Mouse (Mus musculus): ENCODE results near the gene Ube2cbp.

Ube2cbp gene

DNA sequence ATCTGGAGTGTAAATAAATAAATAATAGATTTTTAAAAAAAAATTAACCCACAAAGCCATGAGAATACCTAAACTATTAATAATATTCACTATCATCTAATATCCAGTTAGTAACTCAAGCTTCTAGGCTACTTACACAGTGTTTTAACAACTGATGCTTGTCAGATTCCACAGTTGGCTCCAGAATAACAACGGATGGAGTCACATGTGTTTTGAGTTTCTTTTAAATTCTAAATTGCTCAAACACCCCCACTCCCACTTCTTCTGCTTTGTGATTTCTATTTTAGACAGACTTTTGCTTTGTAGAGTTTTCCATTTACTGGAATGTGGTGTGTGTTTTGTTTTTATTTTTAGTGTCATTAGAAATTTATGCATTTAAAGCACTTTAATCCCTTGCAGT, 140.0 kb downstream of the Ube2cbp start:
- CTCF ChIA-PET: no interaction called here

DNA sequence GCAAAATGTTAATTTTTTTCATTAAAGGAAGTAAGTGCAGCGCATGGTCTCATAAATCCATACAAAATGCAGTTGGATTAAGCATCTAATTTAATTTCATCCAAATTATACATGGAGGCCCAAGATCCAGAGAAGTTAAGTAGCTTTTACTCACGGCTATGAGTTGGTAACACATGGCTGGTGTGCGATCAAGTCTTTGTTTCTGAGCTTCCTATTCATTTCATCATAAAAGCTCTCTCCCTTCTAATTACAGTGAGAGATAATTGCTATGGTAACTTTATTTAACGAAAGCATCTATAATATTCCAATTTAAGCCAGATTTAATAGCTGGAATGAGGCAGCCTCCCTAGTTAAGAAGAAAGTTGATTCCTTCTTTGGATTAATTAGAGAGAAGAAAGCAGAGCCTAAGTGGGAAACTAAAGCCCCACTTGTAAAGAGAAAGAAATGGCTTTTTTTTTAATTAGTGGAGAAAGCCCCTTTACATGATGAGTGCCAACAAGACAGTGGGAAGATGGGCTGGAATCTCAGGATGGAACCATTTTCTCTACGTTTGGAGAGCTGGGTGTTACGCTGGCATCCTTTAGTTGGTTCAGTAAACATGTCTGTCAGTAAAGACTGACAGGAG, 145.1 kb downstream of the Ube2cbp start:
- CTCF ChIA-PET: no interaction called here

DNA sequence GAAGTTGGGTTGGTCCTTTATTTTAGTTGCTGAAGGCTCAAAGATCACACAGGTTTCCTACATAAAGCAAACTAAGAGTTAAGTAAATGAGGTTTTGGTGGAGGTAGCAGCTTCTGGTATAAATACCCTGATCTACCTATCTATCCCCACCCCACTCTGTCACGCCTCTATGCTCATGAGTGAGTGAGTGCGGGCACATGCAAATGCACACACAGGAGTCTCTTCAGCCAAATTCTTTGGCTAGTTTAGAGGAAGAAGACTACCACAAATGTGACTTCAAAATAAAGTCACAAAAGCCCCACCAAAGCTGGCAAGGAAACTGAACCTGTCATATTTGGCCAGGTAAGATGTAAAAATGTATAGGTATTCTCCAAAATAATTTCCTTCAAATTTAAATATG, 149.1 kb downstream of the Ube2cbp start:
- CTCF ChIA-PET: no interaction called here

DNA sequence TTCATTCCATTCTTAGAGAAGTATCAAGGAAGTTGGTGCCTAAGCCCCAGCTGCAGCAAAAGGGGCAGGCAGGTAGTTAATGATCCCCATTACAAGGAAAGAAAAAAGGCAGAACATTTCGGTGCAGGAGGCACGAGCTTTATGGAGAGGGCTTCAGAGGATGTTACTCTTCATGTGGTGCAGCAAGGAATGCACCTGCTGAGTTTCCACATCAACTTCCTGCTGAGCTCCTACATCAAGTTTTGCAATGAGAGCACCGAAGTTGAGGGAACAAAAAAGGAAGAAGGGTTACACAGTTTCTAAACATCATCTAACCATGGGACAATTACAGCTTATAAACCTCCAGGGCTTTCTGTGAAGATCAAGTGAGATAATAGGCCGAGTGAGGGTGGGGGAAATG, 156.1 kb downstream of the Ube2cbp start:
- CTCF ChIA-PET: no interaction called here

DNA sequence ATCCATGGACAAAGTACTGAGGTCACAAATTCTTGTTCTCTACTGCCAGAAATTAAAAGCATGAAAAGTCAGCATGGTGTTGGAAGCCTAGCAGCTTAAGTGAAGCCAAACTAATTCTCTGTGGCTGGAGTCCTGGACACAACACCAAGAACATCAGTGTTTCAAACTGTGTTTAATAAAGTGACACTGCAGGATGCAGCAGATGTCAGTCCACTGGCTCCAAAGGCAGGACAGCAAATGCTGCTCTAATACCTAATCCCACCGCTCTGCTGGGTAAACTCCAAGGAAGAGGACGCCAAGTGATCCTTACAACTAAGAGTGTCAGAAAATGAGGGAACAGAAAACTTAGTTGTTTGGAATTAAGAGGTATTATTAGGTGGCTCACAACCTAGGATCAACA, 158.2 kb downstream of the Ube2cbp start:
- CTCF ChIA-PET: no interaction called here

DNA sequence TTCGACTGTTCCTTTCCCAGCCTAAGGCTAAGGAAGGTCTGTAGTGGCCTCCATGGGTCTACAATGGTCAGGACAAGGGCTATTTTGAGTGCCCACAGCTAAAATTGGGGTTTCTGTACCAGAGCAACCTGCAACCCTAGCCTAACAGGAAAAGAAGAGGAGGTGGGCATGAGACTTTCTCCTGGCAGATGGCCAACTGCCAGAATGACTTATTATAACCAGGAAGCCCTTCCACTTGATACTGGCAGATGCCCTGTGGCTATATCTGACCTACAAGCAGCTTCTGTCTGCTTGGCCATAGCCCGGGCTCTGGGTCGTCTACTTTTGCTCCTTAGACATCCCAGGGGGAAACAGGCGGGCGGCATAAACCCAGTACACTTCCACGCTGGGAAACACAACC, 163.3 kb downstream of the Ube2cbp start:
- CTCF ChIA-PET: no interaction called here

DNA sequence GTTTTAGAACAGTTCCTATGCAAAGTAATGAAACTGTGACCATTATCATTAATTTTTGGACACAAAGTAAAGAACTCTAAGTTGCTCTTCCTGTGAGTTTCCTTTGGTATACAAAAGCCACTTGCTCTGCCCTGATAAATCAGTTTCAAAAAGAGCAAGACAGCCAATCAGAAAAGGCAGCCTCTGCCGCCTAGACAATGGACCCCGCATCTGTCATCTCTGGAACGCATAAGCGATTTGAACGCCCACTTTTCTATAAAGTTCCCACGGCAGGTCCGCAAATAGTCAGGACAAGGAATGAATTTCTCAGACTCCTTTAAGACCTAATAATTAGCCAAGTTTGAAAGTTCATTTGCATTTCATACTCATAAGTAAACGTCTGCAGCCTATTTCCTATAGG, 166.2 kb downstream of the Ube2cbp start:
- CTCF ChIA-PET: no interaction called here

DNA sequence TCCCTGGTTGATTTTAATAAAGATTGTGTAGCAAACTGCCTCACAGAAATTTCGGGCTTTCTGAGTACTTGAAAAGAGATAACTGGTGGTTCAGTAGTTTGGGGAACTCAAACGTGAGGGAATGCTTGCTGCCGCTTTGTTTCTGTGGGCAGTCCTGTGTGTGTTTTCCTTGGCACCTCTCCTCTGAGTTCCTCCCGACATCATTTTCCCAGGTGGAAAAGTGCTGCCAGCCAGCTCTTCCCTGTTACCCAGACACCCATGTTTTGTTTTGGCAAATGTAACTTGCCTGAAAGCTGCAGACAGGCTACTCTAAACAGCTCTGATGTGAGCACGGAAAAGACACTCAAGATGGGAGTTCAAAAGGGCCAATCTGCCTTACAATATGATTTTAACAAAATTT, 166.6 kb downstream of the Ube2cbp start:
- CTCF ChIA-PET: no interaction called here

DNA sequence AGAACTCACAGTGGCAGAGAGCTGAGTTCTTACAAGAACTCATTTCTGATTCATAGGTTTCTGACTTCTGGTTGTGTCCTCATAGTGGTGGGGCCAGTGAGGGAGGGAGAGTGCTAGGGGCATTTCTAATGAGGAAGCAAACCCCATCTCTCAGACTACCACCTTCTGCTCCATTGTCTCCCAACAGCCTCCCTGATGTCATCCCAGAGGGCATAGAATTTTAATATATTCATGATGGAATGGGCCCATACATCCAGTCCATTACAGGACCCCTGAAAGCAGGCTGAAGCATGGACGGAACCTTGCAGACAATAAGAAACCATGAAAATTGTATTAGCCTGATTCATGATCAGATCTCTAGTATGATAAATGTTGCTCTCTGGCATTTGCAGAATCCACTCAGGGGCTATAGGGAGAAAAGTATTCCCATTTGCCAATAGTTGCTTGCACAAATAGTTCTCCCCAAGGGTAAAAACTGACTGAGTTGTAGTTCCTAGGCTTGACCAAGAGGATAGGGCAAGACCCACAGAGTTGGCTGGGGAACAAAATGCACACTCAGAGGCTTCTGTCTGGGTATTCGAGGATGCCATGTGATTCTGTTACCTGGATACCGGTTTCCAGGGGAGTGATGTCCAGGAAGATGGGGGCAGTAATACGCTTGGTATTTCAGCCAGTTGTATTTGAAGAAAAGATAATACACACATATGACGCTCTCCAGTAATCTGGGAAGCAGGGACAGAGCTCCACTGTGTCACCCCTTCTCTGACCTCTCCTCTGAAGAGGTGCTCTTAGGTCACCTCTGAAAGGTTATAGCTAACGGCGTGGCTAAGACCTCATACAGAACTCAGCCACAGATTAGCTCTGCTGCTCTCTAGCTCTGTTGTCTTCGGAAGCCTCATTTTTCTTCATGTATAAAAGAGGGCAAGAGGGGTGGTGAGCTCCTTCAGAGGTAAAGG, 167.8 kb downstream of the Ube2cbp start:
- CTCF ChIA-PET: no interaction called here

DNA sequence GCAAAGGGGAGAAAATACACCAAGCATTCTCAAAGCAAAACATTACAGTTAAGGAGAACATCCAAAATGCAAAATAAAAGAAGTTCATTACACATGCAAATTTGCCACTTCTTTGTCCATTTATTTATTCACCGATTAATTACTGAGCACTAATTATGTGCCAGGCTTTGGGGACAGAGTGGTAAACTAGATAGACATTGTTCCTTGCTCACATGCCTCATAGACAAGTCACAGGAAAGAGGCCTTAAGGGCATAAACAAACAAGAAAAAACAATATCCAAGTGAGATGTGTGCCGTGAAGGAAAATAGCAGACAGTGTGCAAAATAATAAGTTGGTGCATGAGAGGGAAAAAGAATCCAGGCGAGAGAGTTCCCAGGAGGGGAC, 177.2 kb downstream of the Ube2cbp start:
- CTCF ChIA-PET: no interaction called here

DNA sequence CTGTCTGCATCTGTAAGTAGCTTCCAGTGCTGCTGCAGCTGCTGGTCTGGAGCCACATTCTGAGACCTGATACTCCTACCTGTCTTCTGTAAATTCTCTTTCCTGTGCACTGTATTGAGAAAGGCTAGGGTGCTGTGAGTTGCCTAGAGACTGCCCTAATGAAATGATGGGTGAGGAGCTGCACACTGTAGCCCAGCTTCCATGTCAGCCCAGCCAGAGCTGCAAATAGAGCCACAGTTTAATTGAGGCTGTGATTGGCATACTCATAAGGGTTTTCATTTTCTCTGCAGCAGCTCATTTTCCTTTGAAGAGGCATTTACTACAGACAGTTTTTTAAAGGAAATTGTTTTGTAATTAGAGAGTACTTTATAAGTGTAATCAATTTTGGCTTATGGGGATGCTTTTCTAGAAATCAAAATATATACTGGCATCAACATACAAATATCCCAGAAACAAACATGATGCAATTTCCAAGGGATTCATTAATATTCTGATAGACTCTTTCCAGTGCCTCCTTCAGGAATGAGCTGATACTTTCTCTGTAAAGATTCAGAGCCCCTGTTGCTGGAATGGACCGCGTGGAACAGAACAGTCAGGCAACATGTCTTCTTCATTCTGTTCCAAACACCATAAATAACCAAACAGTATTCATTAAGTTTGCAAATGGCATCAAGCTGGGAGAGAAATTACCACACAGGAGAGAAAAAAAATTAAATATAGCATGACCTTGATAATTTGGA, 177.8 kb downstream of the Ube2cbp start:
- CTCF ChIA-PET: no interaction called here

DNA sequence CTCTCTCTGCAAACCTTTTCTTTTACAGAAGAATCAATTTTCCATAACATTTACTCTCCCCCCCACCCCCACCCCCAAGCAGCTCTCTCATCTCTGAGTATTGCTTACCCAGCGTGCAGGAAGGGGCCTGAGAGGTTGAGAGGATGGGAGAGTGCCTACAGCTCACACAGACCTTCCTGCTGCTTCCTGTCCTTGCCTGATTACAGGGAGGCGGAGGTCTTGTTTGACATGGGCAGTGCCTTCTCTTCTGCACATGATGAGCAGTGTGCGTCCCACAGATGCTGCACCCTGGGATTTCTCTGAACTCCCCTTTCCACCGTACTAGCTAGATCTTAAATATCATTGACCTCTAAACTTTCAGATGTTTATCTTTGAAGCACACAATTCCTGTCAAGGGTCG, 182.2 kb downstream of the Ube2cbp start:
- CTCF ChIA-PET: no interaction called here

DNA sequence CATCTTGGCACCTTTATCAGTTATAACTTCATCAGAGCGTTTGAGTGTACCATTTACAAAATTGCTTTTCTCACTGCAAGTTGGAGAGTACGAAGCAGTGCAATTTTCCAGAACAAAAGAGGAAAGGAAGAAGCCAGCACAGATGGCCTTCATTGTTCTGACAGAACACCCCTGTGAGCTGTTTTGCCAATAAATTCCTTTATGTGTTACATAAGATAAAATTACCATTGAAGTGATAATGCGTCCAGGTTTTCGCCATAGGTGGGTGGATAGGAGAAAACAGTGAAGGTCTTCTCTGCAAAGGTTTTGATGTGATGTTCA, 183.6 kb downstream of the Ube2cbp start:
- CTCF ChIA-PET: no interaction called here

DNA sequence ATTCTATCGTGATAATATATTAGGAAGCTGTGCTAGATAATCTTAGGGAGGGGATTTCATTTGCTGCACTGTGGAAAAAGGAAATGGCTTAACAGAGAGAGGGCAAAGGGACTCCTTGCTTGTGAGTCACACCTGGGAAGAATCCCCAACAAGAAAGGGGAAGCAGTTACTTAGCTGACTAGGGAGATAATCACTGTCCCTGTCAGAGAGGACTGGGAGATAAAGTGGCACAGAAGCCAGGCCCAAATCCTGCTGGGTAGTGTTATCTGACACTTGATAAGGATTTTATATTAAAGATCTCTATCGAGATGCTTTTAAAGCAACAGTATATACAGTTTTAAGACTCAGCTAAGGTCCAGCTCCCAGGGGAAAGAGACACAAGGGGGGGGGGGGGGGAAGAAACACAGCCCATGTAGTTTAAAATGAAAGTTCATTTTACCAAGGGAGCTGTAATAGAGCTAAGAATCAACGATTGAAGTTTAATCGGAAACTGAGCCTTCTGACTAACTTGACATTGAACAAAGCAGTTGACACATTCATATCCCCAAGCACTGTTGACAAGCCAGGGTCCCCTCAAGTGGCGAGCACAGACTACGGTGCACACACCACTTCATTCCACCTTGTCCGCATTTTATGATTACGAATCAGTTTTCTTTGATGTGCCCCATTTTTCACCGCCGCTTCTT, 184.1 kb downstream of the Ube2cbp start:
- CTCF ChIA-PET: interaction anchor here (0.6 kb wide), 1 partner anchor 12 kb away, joined by 4 read pairs; no protein-coding TSS in a partner anchor

DNA sequence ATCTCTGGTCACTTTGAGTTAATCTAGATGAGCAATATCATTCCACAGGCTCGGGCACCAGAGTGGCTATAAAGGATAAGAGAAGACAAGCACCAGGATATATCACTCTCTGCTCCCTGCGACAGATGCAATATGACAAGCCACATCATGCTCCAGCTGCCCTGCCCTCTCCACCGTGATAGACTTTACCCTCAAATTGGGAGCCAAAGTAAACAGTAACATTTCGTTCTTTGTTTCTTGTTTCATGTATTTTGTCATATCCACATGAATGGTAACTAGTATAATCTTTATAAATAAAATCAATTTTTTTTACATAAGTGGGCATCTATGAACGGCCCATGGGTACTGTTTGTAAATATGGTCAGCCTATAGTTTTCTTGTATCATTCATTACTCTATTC, 195.2 kb downstream of the Ube2cbp start:
- CTCF ChIA-PET: no interaction called here

DNA sequence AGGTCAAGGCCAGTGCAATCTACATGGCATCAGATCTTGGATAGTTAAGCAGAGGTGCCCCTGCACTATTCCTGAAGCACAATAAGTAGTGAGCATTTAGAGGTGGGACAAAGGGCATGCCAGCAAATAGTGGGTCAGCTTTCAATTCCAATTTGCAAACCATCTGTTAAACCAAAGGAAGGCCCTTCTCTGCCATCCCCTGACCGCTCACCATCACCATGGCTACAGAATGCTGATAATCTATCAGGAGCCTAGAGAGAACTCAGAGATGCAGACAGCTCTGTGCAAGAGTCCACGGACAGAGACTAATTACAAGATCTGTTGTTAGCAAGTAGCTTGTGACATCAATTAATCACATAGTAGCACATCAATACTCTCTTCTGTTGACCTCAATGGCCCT, 198.1 kb downstream of the Ube2cbp start:
- CTCF ChIA-PET: no interaction called here

All from spleen, embryonic (tissue).